Mouse (Mus musculus) stomach, postnatal 0 days (tissue): ENCODE results near the gene Agrn.

ENCODE experiments used
- CTCF ChIP-seq: IDR thresholded peaks from 2 replicates; pipeline ENCODE4 v1.5.1; 2016; ENCODE audit warnings: antibody characterized with exemption, low read depth, mild to moderate bottlenecking, moderate library complexity
- EP300 ChIP-seq: optimal IDR thresholded peaks from 2 replicates; pipeline ENCODE3; 2016; ENCODE audit warnings: antibody characterized with exemption

DNA sequence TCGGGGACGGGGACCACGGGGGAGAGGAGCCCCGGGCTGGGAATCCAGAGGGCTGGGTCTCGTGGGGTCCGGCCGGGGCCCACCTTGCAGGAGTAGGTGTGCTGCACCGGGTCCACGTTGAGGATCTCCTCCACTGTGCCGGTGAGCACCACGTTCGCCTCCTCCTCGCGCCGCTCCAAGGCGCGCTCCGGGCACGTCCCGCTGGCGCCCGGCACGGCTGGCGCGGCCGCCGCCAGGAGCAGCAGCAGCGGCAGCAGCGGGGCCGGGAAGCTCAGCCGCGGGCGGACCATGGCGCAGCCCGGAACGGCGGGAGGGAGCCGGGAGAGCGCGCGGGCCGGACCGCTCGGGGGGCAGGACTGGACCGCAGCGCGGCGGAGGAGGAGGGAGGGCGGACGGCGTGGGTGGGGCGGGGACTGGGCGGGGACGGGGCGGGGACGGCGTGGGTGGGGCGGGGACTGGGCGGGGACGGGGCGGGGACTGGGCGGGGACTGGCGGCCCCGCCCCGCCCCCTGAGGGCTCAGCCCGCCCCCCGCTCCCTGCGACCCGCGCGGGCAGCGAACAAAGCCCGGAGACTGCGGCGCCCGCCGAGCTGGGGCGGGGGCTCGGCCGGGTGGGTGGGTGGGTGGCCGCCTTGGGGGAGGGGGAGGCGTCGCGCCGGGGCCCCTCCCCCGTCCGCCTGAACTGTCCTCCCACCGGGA lies at the start of gene Agrn:
- TF ChIP-seq CTCF (no peak), EP300 (no peak)
